Mouse (Mus musculus) ES-Bruce4 (cell line): Measurements from ENCODE around the gene Rasgef1c.

Experiments used
- CTCF ChIP-seq: IDR thresholded peaks from one replicate; pipeline ENCODE4 v1.8.1; 2011; ENCODE audit warnings: low read depth, low read length
- POLR2A ChIP-seq: IDR thresholded peaks from one replicate; pipeline ENCODE4 v1.8.1; 2011; ENCODE audit warnings: low read length; ENCODE audit not compliant: insufficient read depth

DNA sequence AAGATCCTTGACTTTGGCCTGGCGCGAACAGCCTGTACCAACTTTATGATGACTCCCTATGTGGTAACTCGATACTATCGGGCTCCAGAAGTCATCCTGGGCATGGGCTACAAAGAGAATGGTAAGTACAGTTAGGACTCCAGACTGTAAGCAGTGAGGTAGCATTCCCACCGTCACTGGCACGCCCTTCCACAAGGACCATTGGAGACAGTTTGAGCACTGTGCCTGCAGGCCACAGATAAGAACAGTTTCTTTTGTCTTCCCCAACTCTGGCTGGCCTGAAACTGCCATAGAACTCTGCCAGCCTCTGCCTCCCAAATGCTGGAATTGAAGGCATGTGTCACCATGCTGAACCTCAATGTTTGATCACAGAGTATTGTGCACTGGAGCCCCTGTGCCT is 28.9 kb upstream of the Rasgef1c start:
- TF ChIP-seq CTCF: no peak
- TF ChIP-seq POLR2A: no peak
